Mouse (Mus musculus) gastrocnemius, postnatal 36 days (tissue): ENCODE data around the gene Zfp442. TPM values are rescaled to one million over a fixed set of nuclear protein-coding genes. Genes with fewer than 3 reads are reported as not detected.
A peak's percentile ranks its signal among the peaks of the same experiment; 100 is the strongest.
"Not testable (repeated sequence)": the region's sequence is repeated elsewhere in the genome, so short reads cannot be mapped to it uniquely, and the experiment has no call there.

Experiments used
- DNase-seq, 2 experiments: peaks; one replicate each; pipeline ENCODE4 v3.0.0; 2022
- intact Hi-C: fragments of 180-260 bp; cut with DNase I; formaldehyde crosslinking; loops from one replicate; pipeline ENCODE4 v1.15.1; 2025
- long read RNA-seq, 2 experiments: library from polyadenylated mRNA; stranded (forward); transcript quantifications; one replicate each; pipeline ENCODE4 v2.0.0; 2021
- total RNA-seq, 2 experiments: library from RNA; stranded (reverse); gene quantifications; 2 replicates each; pipeline ENCODE4 v1.2.3; 2021

Gene Zfp442
- 1 to 10 TPM; 1.4 to 2.0 TPM for total RNA-seq
- long read RNA-seq, experiment 1 = 0 reads
- long read RNA-seq, experiment 2 = 0 reads

DNA sequence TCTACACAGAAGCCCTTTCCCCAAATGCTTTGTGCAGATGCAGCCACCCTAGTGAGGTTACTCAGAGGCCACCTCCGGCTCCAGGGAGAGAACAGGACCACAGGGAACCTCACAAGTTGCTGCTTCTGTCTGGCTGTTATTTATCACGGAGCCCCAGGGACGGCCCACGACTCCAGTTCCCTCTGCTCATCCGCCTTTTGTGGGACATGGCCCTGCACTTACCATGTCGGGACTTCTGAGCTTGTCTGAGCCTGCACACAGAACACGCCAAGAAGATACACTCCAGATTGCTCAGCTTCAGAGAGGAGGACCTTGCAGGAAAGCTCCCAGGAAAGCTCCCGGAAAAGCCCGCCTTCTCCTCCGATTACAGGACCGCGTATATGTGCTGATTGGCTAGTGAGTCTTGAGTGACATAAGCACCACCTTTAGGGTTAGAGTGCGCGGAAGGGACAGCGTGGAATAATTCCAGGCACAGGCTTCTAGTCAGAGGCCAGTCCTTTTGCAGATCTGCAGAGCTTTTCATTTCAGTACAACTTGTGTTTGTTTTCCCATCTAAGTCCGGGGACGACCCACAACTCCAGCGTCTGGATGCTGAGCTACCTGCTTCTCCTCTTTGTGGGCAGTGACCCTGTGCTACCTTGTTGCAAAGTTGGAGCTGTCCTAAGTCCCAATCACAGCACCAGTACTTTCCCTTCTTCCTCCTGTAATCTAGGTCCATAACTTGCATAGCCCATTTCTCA, at the start of gene Zfp442:
TSS of gene Zfp442 (minus strand) at position 307 of the 740 bp plus-strand sequence.
- intact Hi-C loops = loop anchor here (10.0 kb wide), 1 partner anchor 237 kb away; the partner anchor contains the start of gene Zfp937
- peak; percentile 62 to 66 for DNase-seq

GRCm38 (mm10) chr2:150500124-150500973, 49.1 kb upstream of the Zfp442 start:
- DNase-seq = not testable (repeated sequence)

DNA sequence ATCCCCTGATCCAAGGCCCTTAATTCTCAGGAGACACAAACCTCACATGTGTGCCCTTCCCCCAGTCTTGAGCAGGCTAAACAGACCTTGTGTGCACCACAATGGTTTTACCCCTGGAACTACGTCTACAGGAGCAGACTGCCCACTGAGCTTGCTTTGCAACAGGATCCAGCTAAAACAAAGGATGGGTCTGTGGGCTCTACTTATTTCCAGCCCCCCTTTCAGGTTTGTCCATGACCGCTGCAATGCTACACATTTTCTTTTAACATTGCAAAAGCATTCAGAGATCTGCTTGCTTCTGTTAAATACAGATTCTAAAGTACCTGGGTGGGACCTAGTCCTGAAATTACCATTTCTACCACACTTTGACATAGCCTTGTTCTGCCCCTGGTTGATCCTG, 41.7 kb upstream of the Zfp442 start:
- intact Hi-C loops = no loop called here
- DNase-seq = no peak

More at GRCm38 (mm10) chr2:150500124-150500973, 49.1 kb upstream of the Zfp442 start:
- intact Hi-C loops = not testable (repeated sequence)

GRCm38 (mm10) chr2:150484939-150485778, 33.9 kb upstream of the Zfp442 start, which contains the start of gene Zfp345:
Gene Zfp345, minus strand, starts transcription at chr2:150485091.
- intact Hi-C loops, DNase-seq: not testable (repeated sequence)

DNA sequence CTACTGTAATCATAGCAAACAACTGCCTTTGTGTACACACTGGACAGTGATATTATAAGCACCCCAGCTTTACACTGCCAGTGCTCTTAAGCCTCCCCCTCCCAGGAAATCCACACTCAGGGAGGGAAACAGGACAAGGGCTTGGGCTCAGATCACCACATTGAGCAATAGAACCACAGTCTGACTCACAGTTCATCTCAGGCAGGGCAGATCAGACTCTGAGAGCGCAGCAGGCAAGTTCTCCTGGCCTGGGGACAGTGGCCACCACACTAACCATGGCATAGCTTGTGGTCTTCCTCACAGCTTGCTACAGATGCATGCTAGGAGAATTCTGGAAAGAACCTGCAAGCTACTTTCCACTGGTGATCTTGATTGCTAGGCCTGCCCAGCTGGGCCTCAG, 12.2 kb downstream of the Zfp442 start:
- DNase-seq, intact Hi-C loops: not testable (repeated sequence)

GRCm38 (mm10) chr2:150412146-150412545, 39.1 kb downstream of the Zfp442 start:
- intact Hi-C loops, DNase-seq: not testable (repeated sequence)

GRCm38 (mm10) chr2:150390198-150390597, 61.1 kb downstream of the Zfp442 start:
- DNase-seq = no peak
- intact Hi-C loops = no loop called here

DNA sequence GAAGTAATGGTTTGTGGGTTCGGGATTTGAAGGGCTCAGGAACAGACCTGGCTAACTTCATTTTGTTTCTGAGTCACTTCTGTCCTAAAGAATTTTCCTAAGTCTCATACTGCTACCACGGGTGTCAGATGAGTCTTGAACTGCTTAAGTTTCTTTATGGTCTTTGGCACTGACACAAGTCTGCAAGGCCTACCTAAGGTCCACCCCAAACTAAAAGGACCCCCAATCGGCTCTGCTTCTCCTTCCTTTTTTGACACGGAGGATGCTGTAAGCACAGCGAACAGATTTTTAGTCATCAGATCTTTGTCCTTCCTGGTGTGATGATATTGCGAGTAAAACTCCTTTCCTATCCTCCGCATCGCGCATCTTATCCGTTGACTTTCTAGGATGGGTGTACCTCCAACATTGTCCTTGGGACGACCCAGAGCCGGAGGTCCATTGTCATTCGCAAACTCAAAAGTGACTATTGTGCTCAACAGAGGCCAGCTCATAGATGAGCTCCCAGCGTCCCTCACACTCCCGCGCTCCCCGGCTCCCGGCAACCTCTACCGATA, 65.7 kb downstream of the Zfp442 start:
- DNase-seq, intact Hi-C loops: not testable (repeated sequence)

- no peak for DNase-seq
- intact Hi-C loops = no loop called here
Observed at GRCm38 (mm10) chr2:150362878-150363229, 88.4 kb downstream of the Zfp442 start.

DNA sequence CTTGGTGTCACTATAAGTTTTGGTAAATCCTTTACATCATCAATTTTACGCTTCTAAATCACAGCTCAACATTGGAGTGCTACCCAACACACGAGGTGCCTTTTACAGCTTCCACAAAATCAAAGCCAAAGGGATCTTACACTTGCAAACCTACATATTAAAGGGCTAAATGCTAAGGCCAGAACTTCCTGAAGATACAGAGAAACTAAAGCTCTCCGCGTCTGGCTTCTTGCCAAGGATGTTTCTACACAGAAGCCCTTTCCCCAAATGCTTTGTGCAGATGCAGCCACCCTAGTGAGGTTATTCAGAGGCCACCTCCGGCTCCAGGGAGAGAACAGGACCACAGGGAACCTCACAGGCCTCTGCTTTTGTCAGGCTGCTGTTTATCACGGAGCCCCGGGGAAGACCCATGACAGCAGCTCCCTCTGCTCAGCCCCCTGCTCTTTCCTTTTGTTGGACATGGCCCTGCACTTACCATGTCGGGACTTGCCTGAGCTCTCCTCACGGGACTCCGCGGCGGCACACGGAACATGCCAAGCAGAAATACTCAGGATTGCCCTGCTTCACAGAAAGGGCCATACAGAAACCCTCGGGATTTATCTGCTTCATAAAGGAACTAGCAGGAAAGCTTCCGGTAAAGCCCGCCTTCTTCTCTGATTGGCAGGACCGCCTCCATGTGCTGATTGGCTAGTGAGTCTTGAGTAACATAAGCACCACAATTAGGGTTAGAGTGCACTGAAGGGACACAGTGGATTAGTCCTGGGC, 89.0 kb downstream of the Zfp442 start, which contains the start of gene 3300002I08Rik:
TSS of gene 3300002I08Rik (minus strand) at position 653 of the 765 bp plus-strand sequence.
- DNase-seq = peak; percentile 81 to 84
- intact Hi-C loops = not testable (repeated sequence)

Other genes starting within 250 kb of the Zfp442 start
- 1 to 10 TPM; 1.3 to 1.4 TPM for gene Zfp937, start 233.4 kb downstream of the Zfp442 start, total RNA-seq
- 1 to 10 TPM; 1.2 to 2.9 TPM for gene Gm21994, start 195.9 kb downstream of the Zfp442 start, total RNA-seq
- under 1 TPM in 1 of 2 experiments, not detected in 1; 0.07 TPM for gene Gm14124, start 194.0 kb downstream of the Zfp442 start, total RNA-seq
- gene Gm10130, start 127.8 kb downstream of the Zfp442 start, total RNA-seq = 1 to 10 TPM in 1 of 2 experiments, not detected in 1; 1.9 TPM
- gene 3300002I08Rik, start 88.7 kb downstream of the Zfp442 start, total RNA-seq = 1 to 10 TPM; 1.3 to 1.4 TPM
- not detected for gene Zfp345, start 33.6 kb upstream of the Zfp442 start, total RNA-seq
- not detected for gene Cst7, start 118.9 kb upstream of the Zfp442 start, total RNA-seq
- 10 to 100 TPM; 16.0 to 19.3 TPM for gene Apmap, start 157.1 kb upstream of the Zfp442 start, total RNA-seq
- gene Acss1, start 217.0 kb upstream of the Zfp442 start, total RNA-seq = 10 to 100 TPM; 10.7 to 26.5 TPM
- gene Vsx1, start 237.9 kb upstream of the Zfp442 start, total RNA-seq = not detected